Mouse (Mus musculus) embryonic facial prominence, embryonic 14.5 days (tissue): Measurements from ENCODE around the gene Plpp2. TPM values are rescaled to one million over a fixed set of nuclear protein-coding genes. Genes with fewer than 3 reads are reported as not detected.

Source experiments
- ATAC-seq: fragments of 200-750 bp; cut with Nextera tagmentation; 2 replicates; pipeline ENCODE4 v1.8.0; 2017; ENCODE audit warnings: low read depth, moderate number of reproducible peaks, moderate TSS enrichment
- DNase-seq: peaks from one replicate; pipeline ENCODE4 v3.0.0-alpha.2; 2015; ENCODE audit warnings: low spot score
- H3K27ac ChIP-seq: fragments of 300-500 bp; sonication (generic); replicated peaks from 2 replicates; pipeline ENCODE4 v1.5.1; 2014; ENCODE audit warnings: low read depth, mild to moderate bottlenecking, low read length, moderate library complexity
- H3K27me3 ChIP-seq: fragments of 300-500 bp; sonication (generic); replicated peaks from 2 replicates; pipeline ENCODE4 v1.6.1; 2014; ENCODE audit warnings: low read length; ENCODE audit not compliant: control insufficient read depth, insufficient read depth
- H3K36me3 ChIP-seq: fragments of 300-500 bp; sonication (generic); 2 replicates; pipeline ENCODE4 v1.6.1; 2014; ENCODE audit warnings: low read length, mixed read lengths; ENCODE audit not compliant: control insufficient read depth, insufficient read depth
- H3K4me1 ChIP-seq: fragments of 300-500 bp; sonication (generic); 2 replicates; pipeline ENCODE4 v1.6.1; 2014; ENCODE audit warnings: antibody characterized with exemption, low read length; ENCODE audit not compliant: control insufficient read depth, insufficient read depth
- H3K4me2 ChIP-seq: fragments of 300-500 bp; sonication (generic); 2 replicates; pipeline ENCODE4 v1.6.1; 2014; ENCODE audit warnings: low read depth, mild to moderate bottlenecking, low read length, moderate library complexity, mixed read lengths
- H3K4me3 ChIP-seq: fragments of 300-500 bp; sonication (generic); 2 replicates; pipeline ENCODE4 v1.5.1; 2014; ENCODE audit warnings: low read depth, mild to moderate bottlenecking, low read length
- H3K9ac ChIP-seq: fragments of 300-500 bp; sonication (generic); 2 replicates; pipeline ENCODE4 v1.6.1; 2014; ENCODE audit warnings: low read depth, mild to moderate bottlenecking, low read length, moderate library complexity, mixed read lengths
- H3K9me3 ChIP-seq: fragments of 300-500 bp; sonication (generic); 2 replicates; pipeline ENCODE4 v1.6.1; 2016; ENCODE audit warnings: low read length; ENCODE audit not compliant: control insufficient read depth
- WGBS: fragments of 180-500 bp; shearing (Covaris S2); extraction: QIAGEN DNeasy Blood & Tissue Kit; methylation state at CpG from one replicate; pipeline ENCODE4 v1.1.7; 2014; 5-methylcytosine and 5-hydroxymethylcytosine counted together
- polyA plus RNA-seq: library from polyadenylated mRNA; unstranded; fragments of >200 nt; fragmentation: Nextera tagmentation; extraction: Ambion mirVana; gene quantifications from 2 replicates; pipeline ENCODE4 v1.2.1, GENCODE M21; 2014

The Plpp2 gene
- polyA plus RNA-seq, 1 experiment from 2014 or later, result 19.9 TPM

GRCm38 (mm10) chr10:79530721-79531120, 2.9 kb downstream of the Plpp2 start:
- no peak overlapping the region for H3K27ac ChIP-seq
- no peak for ATAC-seq
- no peaks in the 10 kb centered on the region for H3K9me3 ChIP-seq
- H3K27me3 ChIP-seq, result no peaks in the 10 kb centered on the region
- H3K36me3 ChIP-seq, result 0 out of 2 replicates have a peak, but pooled peaks cover 4% of the 10 kb centered on the region
- H3K4me1 ChIP-seq, result peaks cover 6% of the 10 kb centered on the region; the same call in 1 of the 2 replicates
- no peak overlapping the region for H3K9ac ChIP-seq
- DNase-seq, result no peak
- no peak overlapping the region for H3K4me3 ChIP-seq
- 95% methylated on average over 13 of the region's 13 CpGs for WGBS
- no peak overlapping the region for H3K4me2 ChIP-seq

DNA sequence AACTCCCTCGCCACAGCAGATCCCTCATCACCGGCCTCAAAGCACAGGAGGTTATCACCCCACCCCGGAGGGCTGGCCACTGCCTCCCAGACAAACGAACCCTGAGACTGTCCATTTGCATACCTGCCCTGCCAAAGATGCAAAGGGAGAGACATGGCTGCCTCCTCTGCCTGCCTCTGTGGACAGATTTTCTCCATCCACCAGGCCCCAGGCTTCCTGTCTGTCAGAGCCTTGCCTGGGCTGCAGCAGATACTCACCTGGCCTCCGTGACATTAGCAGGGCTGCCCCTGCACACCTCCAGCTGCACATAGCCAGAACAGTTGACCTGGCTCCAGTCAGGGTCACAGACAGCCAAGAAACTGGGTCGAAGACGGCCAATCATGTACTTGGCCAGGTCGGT, 3.4 kb downstream of the Plpp2 start:
- WGBS, result 85% methylated on average over 7 of the region's 8 CpGs
- H3K27ac ChIP-seq, result no peak overlapping the region
- H3K9ac ChIP-seq, result no peak overlapping the region
- DNase-seq (no peak), ATAC-seq (no peak)
- no peak overlapping the region for H3K4me3 ChIP-seq
- 0 out of 2 replicates have a peak, but pooled peaks cover 4% of the 10 kb centered on the region for H3K36me3 ChIP-seq
- H3K27me3 ChIP-seq, result no peaks in the 10 kb centered on the region
- H3K4me1 ChIP-seq, result peaks cover 6% of the 10 kb centered on the region; the same call in 1 of the 2 replicates
- H3K9me3 ChIP-seq, result no peaks in the 10 kb centered on the region
- H3K4me2 ChIP-seq, result no peak overlapping the region

DNA sequence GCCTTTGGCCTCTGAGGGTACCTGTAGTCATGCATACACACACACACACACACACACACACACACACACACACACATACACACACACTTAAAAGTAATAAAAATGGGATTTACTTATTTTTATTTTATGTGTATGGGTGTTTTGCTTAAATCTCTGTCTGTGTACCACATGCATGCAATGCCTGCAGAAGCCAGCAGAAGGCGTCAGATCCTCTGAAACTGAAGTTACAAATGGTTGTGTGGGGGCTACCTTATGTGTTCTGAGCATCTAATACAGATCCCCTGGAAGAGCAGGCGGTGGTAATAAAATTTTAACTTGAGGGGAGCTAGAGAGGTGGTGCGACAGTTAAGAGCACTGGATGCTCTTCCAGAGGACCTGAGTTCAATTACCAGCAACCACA, 5.5 kb downstream of the Plpp2 start:
- peaks cover 6% of the 10 kb centered on the region; the same call in 1 of the 2 replicates for H3K4me1 ChIP-seq
- no peak overlapping the region for H3K27ac ChIP-seq
- H3K36me3 ChIP-seq, result 0 out of 2 replicates have a peak, but pooled peaks cover 4% of the 10 kb centered on the region
- DNase-seq (no peak), ATAC-seq (no peak)
- no peaks in the 10 kb centered on the region for H3K27me3 ChIP-seq
- no peak overlapping the region for H3K9ac ChIP-seq
- no peak overlapping the region for H3K4me2 ChIP-seq
- WGBS, result 85% methylated on average over 3 of the region's 3 CpGs
- H3K9me3 ChIP-seq, result no peaks in the 10 kb centered on the region
- H3K4me3 ChIP-seq, result no peak overlapping the region

DNA sequence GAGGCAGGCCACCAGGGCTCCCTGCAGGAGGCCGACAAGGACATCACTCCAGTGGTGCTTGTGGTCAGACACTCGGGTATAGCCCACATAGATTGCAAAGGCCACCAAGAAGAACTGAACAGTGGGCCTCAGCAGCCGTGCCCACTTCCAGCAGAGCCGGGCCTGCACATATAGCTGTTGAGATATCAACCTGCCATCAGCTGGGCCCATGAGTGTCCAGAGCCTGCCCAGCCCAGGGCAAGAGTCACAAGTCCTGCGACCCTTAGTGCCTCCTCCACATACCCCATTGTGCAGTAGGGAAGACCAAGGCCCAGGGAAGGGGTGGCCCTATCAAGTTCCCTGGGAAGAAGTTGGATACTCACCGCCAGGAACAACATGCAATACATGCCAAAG, 6.1 kb downstream of the Plpp2 start:
- Histone ChIP-seq H3K27me3 (no peaks in the 10 kb centered on the region), H3K27ac (no peak overlapping the region), H3K36me3 (0 out of 2 replicates have a peak, but pooled peaks cover 4% of the 10 kb centered on the region), H3K4me2 (no peak overlapping the region), H3K4me3 (no peak overlapping the region), H3K4me1 (peaks cover under 1% of the 10 kb centered on the region; the same call in 1 of the 2 replicates), H3K9me3 (no peaks in the 10 kb centered on the region), H3K9ac (no peak overlapping the region)
- ATAC-seq, result no peak
- 88% methylated on average over 6 of the region's 6 CpGs for WGBS
- no peak for DNase-seq

- ATAC-seq, result no peak
- 83% methylated on average over 12 of the region's 12 CpGs for WGBS
- no peaks in the 10 kb centered on the region for H3K4me1 ChIP-seq
Measured at GRCm38 (mm10) chr10:79526661-79527452, 6.7 kb downstream of the Plpp2 start.

DNA sequence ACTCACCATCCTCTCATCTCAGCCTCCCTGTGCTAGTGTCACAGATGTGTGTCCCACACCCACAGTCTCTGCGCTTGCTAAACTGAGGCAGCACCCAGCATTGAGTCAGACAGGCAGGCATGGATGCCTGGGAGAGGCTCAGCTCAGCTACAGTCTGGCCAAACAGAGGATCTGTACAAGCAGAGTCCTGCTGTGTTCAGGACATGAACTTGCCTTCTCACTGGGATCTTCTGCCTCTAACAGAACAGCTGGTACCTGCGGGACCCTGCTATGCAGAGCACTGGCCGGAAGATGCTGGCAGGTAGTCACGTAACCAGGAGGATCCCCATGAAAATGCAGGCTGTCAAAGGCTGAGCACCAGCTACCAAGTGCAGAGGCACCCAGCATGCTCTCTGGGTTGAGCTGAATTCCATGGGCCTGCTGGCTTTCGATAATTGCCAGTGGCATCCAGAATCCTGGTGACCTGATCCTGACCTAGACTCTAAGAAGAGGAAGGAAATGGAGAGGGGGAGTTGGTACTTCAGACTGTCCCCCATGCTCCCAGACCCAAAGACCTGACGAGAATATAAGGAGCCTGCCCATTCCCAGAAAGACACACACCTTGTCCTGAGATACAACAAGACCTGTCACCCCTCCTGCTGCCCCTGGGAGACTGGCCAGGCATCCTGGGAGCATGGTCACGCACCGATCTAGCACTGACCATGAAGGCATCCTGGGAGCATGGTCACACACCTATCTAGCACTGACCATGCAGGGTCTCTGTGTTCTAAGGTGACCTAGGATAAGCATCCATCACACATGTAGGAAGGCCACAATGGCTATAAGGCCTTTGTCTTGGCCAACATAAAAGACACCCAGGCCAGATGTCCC, 7.9 kb downstream of the Plpp2 start:
- H3K4me1 ChIP-seq, result no peaks in the 10 kb centered on the region
- no peaks in the 10 kb centered on the region for H3K9me3 ChIP-seq
- no peak overlapping the region for H3K9ac ChIP-seq
- no peak overlapping the region for H3K27ac ChIP-seq
- H3K36me3 ChIP-seq, result 0 out of 2 replicates have a peak, but pooled peaks cover 4% of the 10 kb centered on the region
- no peak overlapping the region for H3K4me3 ChIP-seq
- H3K27me3 ChIP-seq, result no peaks in the 10 kb centered on the region
- ATAC-seq (no peak), DNase-seq (no peak)
- WGBS, result 83% methylated on average over 8 of the region's 8 CpGs
- H3K4me2 ChIP-seq, result no peak overlapping the region

More at GRCm38 (mm10) chr10:79526661-79527452, 6.7 kb downstream of the Plpp2 start:
- DNase-seq, result no peak
- no peak overlapping the region for H3K4me2 ChIP-seq
- H3K9ac ChIP-seq, result no peak overlapping the region
- H3K27ac ChIP-seq, result no peak overlapping the region
- H3K9me3 ChIP-seq, result no peaks in the 10 kb centered on the region
- no peaks in the 10 kb centered on the region for H3K27me3 ChIP-seq
- 0 out of 2 replicates have a peak, but pooled peaks cover 4% of the 10 kb centered on the region for H3K36me3 ChIP-seq
- H3K4me3 ChIP-seq, result no peak overlapping the region

GRCm38 (mm10) chr10:79524433-79524832, 9.2 kb downstream of the Plpp2 start:
- Histone ChIP-seq H3K9me3 (no peaks in the 10 kb centered on the region), H3K4me1 (no peaks in the 10 kb centered on the region), H3K36me3 (0 out of 2 replicates have a peak, but pooled peaks cover 4% of the 10 kb centered on the region), H3K27me3 (no peaks in the 10 kb centered on the region), H3K4me3 (no peak overlapping the region), H3K4me2 (no peak overlapping the region), H3K27ac (no peak overlapping the region), H3K9ac (no peak overlapping the region)
- DNase-seq, result no peak
- 57% methylated on average over 1 of the region's 1 CpGs for WGBS
- no peak for ATAC-seq

DNA sequence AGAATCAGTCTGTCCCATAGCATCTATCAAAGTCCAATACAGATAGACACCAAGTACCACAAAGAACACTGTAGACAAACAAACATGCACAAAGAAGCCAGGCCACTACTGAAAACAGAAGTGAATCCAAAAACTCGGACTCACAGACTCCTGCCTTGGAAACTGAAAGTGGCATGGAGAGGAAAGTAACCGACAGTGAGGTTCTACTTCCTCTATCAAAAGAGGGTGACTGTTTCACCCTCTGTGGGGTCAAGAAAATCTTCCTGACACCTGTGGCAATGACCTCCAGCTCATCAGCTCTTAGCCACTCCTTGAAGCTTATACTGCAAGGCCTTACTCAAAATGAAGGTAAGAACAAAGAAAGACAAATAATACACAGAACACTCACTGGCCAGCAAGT, 26.9 kb downstream of the Plpp2 start:
- Histone ChIP-seq H3K36me3 (no peaks in the 10 kb centered on the region), H3K27me3 (no peaks in the 10 kb centered on the region), H3K9me3 (no peaks in the 10 kb centered on the region), H3K4me3 (no peak overlapping the region), H3K9ac (no peak overlapping the region), H3K4me2 (no peak overlapping the region), H3K4me1 (no peaks in the 10 kb centered on the region), H3K27ac (no peak overlapping the region)
- DNase-seq, result no peak
- 72% methylated on average over 2 of the region's 2 CpGs for WGBS
- ATAC-seq, result no peak
